Mouse (Mus musculus): ENCODE results near the gene Pnkp. TPM values are rescaled to one million over a fixed set of nuclear protein-coding genes. Genes with fewer than 3 reads are reported as not detected.

The Pnkp gene
- total RNA-seq (2014; rRNA removed) (30.5 and 31.0 TPM in 2 replicates), polyA plus RNA-seq (2015; fragmentation: Nextera tagmentation; extraction: Ambion mirVana) (27.2 and 29.8 TPM in 2 replicates)

DNA sequence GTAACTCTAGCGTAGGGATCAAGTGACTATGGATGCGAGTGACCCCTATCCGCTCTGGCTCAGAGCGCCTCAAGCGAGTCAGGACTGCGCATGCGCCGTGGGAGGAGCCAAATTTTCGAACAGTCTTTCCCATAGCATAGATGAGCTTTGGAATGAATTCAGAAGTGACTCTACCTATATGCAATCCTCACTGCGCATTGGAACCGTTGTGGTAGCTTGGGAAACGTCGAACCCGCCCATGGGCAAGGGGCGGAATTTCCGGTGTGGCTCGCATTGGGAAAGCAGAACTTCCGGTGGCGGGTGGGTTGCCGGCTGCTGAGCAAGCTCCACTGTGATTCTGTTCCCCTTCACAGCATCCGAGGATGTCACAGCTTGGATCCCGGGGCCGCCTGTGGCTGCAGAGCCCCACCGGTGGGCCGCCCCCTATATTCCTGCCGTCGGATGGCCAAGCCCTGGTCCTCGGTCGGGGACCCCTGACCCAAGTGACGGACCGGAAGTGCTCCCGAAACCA is at the start of gene Pnkp:
Pnkp (plus strand) TSS at position 98 of the 511 bp plus-strand sequence.
- ATAC-seq (peak; percentile 83), DNase-seq (peak; percentile 95)
- under 1% methylated on average over 32 of the region's 32 CpGs for WGBS
- Histone ChIP-seq H3K4me2 (ENCODE audit: low read depth) (peak within 1 kb of the TSS; percentile 88), H3K9ac (peak within 1 kb of the TSS; percentile 85), H3K27me3 (ENCODE audit: insufficient read depth, low read length) (no peaks in the 10 kb centered on the region), H3K9me3 (ENCODE audit: low read length) (no peaks in the 10 kb centered on the region), H3K4me3 (ENCODE audit: low read depth, low read length) (peak within 1 kb of the TSS; percentile 66), H3K27ac (ENCODE audit: low read depth, low read length) (peak within 1 kb of the TSS; percentile 90), H3K4me1 (ENCODE audit: insufficient read depth) (peaks cover 6% of the 10 kb centered on the region), H3K36me3 (ENCODE audit: insufficient read depth) (peaks cover 23% of the 10 kb centered on the region)
- TF ChIP-seq CTCF (IDR thresholded peaks at IDR 0.05; ENCODE audit: low read depth) = peak; percentile 16; the same call in 1 of the 2 replicates

DNA sequence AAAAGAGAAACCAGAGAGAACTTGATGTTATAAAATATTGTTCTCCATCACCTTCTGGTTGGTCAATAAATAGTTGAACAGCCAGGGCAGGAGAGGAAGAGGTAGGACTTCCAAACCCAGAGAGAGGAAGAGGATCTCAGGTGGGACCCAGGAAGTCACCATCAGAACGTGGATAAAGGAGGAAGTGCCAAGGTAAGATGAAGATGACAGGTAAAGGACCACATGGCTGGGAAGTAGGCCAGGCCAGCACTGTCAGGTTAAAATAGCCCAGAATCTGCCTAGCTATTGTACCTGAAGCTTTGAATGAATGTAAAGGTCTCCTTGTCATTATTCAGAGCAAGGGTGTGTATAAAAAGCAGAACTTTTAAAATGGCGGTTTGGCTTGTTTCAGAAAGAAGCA is 48.0 kb upstream of the Pnkp start:
- ATAC-seq (no peak), DNase-seq (no peak)
- 0 out of 2 replicates have a peak, but pooled peaks cover 1% of the 10 kb centered on the region for H3K36me3 ChIP-seq (ENCODE audit: insufficient read depth)
- H3K4me1 ChIP-seq (ENCODE audit: insufficient read depth) = no peaks in the 10 kb centered on the region
- TF ChIP-seq CTCF (IDR thresholded peaks at IDR 0.05; ENCODE audit: low read depth) = no peak
- H3K4me2 ChIP-seq (ENCODE audit: low read depth) = no peak overlapping the region
- 81% methylated on average over 2 of the region's 2 CpGs for WGBS
- H3K4me3 ChIP-seq (ENCODE audit: low read depth, low read length) = no peak overlapping the region
- no peaks in the 10 kb centered on the region for H3K9me3 ChIP-seq (ENCODE audit: low read length)
- no peak overlapping the region for H3K9ac ChIP-seq
- H3K27ac ChIP-seq (ENCODE audit: low read depth, low read length) = no peak overlapping the region
- no peaks in the 10 kb centered on the region for H3K27me3 ChIP-seq (ENCODE audit: insufficient read depth, low read length)

DNA sequence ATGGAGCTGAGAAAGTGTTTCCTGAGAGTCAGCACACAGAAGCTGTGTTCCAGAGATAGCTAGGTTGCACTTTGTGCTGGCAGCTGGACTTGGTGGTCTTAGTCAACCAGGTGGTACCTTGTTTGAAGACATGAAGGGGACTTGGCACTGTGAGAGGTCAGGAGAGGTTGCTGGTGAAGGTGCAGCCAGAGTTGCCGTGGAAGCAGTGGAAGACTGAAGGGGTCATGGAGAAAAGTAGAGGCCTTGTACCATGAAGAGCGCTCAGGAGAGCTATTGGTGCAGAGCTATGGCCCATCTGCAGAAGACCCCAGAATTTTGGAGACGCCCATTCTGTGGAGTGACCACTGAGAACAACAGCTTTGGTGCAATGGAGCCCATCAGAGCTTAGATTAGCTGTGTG is 47.5 kb upstream of the Pnkp start:
- H3K9me3 ChIP-seq (ENCODE audit: low read length) = no peaks in the 10 kb centered on the region
- DNase-seq = no peak
- H3K36me3 ChIP-seq (ENCODE audit: insufficient read depth) = 0 out of 2 replicates have a peak, but pooled peaks cover 4% of the 10 kb centered on the region
- H3K27me3 ChIP-seq (ENCODE audit: insufficient read depth, low read length) = no peaks in the 10 kb centered on the region
- no peak overlapping the region for H3K4me3 ChIP-seq (ENCODE audit: low read depth, low read length)
- no peak for TF ChIP-seq CTCF (IDR thresholded peaks at IDR 0.05; ENCODE audit: low read depth)
- no peak overlapping the region for H3K4me2 ChIP-seq (ENCODE audit: low read depth)
- no peaks in the 10 kb centered on the region for H3K4me1 ChIP-seq (ENCODE audit: insufficient read depth)
- H3K27ac ChIP-seq (ENCODE audit: low read depth, low read length) = no peak overlapping the region
- no peak for ATAC-seq
- 94% methylated on average over 3 of the region's 3 CpGs for WGBS
- H3K9ac ChIP-seq = no peak overlapping the region

GRCm38 (mm10) chr7:44810365-44810764 is 46.6 kb upstream of the Pnkp start:
- TF ChIP-seq CTCF (IDR thresholded peaks at IDR 0.05; ENCODE audit: low read depth) = no peak
- Histone ChIP-seq H3K36me3 (ENCODE audit: insufficient read depth) (0 out of 2 replicates have a peak, but pooled peaks cover 4% of the 10 kb centered on the region), H3K9me3 (ENCODE audit: low read length) (no peaks in the 10 kb centered on the region), H3K27me3 (ENCODE audit: insufficient read depth, low read length) (no peaks in the 10 kb centered on the region), H3K4me2 (ENCODE audit: low read depth) (no peak overlapping the region), H3K27ac (ENCODE audit: low read depth, low read length) (no peak overlapping the region), H3K9ac (no peak overlapping the region), H3K4me1 (ENCODE audit: insufficient read depth) (0 out of 2 replicates have a peak, but pooled peaks cover 4% of the 10 kb centered on the region), H3K4me3 (ENCODE audit: low read depth, low read length) (no peak overlapping the region)
- ATAC-seq = no peak
- no peak for DNase-seq
- WGBS = 82% methylated on average over 4 of the region's 4 CpGs

DNA sequence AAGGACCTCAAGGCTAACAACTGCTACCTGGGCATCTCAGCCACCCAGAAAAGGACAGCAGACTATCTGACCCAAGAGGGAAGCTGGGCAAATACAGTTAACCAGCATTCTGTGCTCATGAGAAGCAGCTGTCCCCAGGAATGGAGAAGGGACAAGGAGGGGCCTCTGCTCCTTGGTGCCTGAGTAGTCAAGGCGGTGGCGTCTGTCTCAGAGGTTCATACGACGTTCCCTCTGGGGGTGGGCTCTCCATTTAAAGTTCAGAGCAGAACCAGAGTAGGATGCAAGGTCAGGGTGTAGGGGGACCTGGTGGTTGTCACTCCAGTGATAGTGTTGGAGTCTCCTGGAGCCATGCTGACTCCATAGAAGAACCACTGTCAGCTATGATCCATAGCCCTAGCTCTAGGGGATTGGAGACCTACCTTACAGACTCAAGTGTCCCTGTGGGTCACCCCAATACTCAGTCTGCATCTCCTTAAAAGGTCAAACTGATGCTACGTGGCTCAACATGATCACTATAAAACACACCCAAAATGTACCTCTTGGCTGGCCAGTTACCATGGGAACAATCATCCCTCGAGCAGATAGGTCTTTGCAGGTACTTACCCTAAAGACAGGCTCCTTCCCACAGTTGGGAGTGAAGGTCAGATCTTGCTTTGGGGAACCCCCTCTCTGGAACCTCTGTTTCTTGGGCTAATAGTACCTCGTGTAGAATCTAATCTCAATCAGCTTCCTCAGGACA is 46.0 kb upstream of the Pnkp start:
- DNase-seq (no peak), ATAC-seq (no peak)
- 0 out of 2 replicates have a peak, but pooled peaks cover 4% of the 10 kb centered on the region for H3K4me1 ChIP-seq (ENCODE audit: insufficient read depth)
- H3K27me3 ChIP-seq (ENCODE audit: insufficient read depth, low read length) = no peaks in the 10 kb centered on the region
- H3K4me2 ChIP-seq (ENCODE audit: low read depth) = no peak overlapping the region
- H3K4me3 ChIP-seq (ENCODE audit: low read depth, low read length) = no peak overlapping the region
- 90% methylated on average over 7 of the region's 7 CpGs for WGBS
- no peaks in the 10 kb centered on the region for H3K9me3 ChIP-seq (ENCODE audit: low read length)
- H3K27ac ChIP-seq (ENCODE audit: low read depth, low read length) = no peak overlapping the region
- H3K36me3 ChIP-seq (ENCODE audit: insufficient read depth) = 0 out of 2 replicates have a peak, but pooled peaks cover 4% of the 10 kb centered on the region
- no peak overlapping the region for H3K9ac ChIP-seq
- no peak for TF ChIP-seq CTCF (IDR thresholded peaks at IDR 0.05; ENCODE audit: low read depth)

DNA sequence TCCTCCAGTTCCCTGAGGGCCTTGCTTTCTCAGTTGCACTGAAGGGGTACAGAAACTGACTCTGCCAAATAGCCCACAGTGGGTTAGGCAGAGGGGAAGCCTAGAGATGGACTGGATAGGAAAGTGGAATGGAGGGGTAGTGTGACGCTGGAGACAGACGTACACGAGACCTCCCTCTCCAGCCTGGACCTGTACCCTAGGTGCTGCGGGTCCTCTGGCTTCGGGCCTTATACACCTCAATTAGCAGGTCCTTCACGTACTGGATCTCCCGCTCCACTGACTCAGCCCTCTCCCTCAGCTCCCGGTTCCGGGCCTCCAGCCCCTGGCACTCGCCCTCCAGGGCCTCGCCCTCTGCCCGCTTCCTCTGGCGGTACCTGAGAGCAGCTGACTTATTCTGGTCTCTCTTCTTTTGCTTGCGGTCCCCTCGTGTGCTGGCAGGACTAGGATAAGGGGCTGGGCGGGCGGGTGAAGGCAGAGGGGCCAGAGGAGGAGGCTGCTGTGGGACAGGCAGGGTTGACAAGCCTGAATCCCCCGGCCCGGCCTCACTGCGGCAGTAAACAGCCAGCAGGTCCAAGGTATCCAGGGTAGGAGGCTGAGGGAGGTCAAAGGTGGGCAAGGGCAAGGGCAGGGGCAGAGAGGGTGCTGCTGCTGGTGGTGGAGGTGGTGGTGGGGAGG is 44.2 kb upstream of the Pnkp start:
- 95% methylated on average over 20 of the region's 20 CpGs for WGBS
- 0 out of 2 replicates have a peak, but pooled peaks cover 4% of the 10 kb centered on the region for H3K36me3 ChIP-seq (ENCODE audit: insufficient read depth)
- no peak for TF ChIP-seq CTCF (IDR thresholded peaks at IDR 0.05; ENCODE audit: low read depth)
- no peak overlapping the region for H3K9ac ChIP-seq
- H3K4me3 ChIP-seq (ENCODE audit: low read depth, low read length) = no peak overlapping the region
- H3K9me3 ChIP-seq (ENCODE audit: low read length) = no peaks in the 10 kb centered on the region
- no peak overlapping the region for H3K4me2 ChIP-seq (ENCODE audit: low read depth)
- H3K27ac ChIP-seq (ENCODE audit: low read depth, low read length) = no peak overlapping the region
- no peak for DNase-seq
- ATAC-seq = no peak
- H3K4me1 ChIP-seq (ENCODE audit: insufficient read depth) = peaks cover 12% of the 10 kb centered on the region
- no peaks in the 10 kb centered on the region for H3K27me3 ChIP-seq (ENCODE audit: insufficient read depth, low read length)

Measured in forebrain, postnatal 0 days (tissue).